Mouse (Mus musculus): ENCODE measurements around the gene Gfer. TPM values are rescaled to one million over a fixed set of nuclear protein-coding genes. Genes with fewer than 3 reads are reported as not detected.

Gene Gfer
- polyA plus RNA-seq, 1 experiment = 47.7 TPM

- TF ChIP-seq TCF12 (IDR thresholded peaks at IDR 0.05; ENCODE audit: insufficient read depth, poor library complexity, severe bottlenecking) = no peak
- no peak for TF ChIP-seq TCF3 (IDR thresholded peaks at IDR 0.05; ENCODE audit: insufficient read length, low read depth)
- no peak for TF ChIP-seq MYOD1 (IDR thresholded peaks at IDR 0.05; ENCODE audit: control insufficient read depth in 1 of 3, insufficient read length in 2 of 3, low read depth in 2 of 3)
- TF ChIP-seq MYOG (IDR thresholded peaks at IDR 0.05; ENCODE audit: control insufficient read depth in 1 of 3, insufficient read depth in 1 of 3, insufficient read length in 2 of 3, low read depth in 2 of 3) = no peak
- no peak for TF ChIP-seq CEBPB (IDR thresholded peaks at IDR 0.05; ENCODE audit: insufficient read depth, poor library complexity, severe bottlenecking)
- TF ChIP-seq MAX (IDR thresholded peaks at IDR 0.05; ENCODE audit: low read depth) = no peak
- no peak for TF ChIP-seq POLR2A (IDR thresholded peaks at IDR 0.05; ENCODE audit: insufficient read length, low read depth)
- TF ChIP-seq REST (IDR thresholded peaks at IDR 0.05; ENCODE audit: insufficient read depth, insufficient read length) = no peak
- Histone ChIP-seq H3K4me3 (no peak overlapping the region), H3K79me2 (ENCODE audit: control insufficient read depth, insufficient read depth) (no peaks in the 10 kb centered on the region), H3K36me3 (ENCODE audit: control insufficient read depth, insufficient read depth) (no peaks in the 10 kb centered on the region), H3K4me2 (ENCODE audit: low read depth) (no peak overlapping the region), H3ac (ENCODE audit: control insufficient read depth, insufficient read length) (no peak overlapping the region), H3K27me3 (ENCODE audit: control insufficient read depth, insufficient read depth, insufficient read length) (no peaks in the 10 kb centered on the region)
These were observed 8.4 kb downstream of the Gfer start for GRCm38 (mm10) chr17:24687599-24687998.

GRCm38 (mm10) chr17:24687146-24687595 lies 8.8 kb downstream of the Gfer start:
- TF ChIP-seq E2F4 (IDR thresholded peaks at IDR 0.05; ENCODE audit: insufficient read depth) (no peak), TCF3 (IDR thresholded peaks at IDR 0.05; ENCODE audit: insufficient read length, low read depth) (no peak), MAX (IDR thresholded peaks at IDR 0.05; ENCODE audit: low read depth) (no peak), REST (IDR thresholded peaks at IDR 0.05; ENCODE audit: insufficient read depth, insufficient read length) (no peak), SRF (IDR thresholded peaks at IDR 0.05; ENCODE audit: control insufficient read depth, insufficient read length, low read depth) (no peak), CEBPB (IDR thresholded peaks at IDR 0.05; ENCODE audit: insufficient read depth, poor library complexity, severe bottlenecking) (no peak), MYOG (IDR thresholded peaks at IDR 0.05; ENCODE audit: control insufficient read depth in 1 of 3, insufficient read depth in 1 of 3, insufficient read length in 2 of 3, low read depth in 2 of 3) (no peak), MYOD1 (IDR thresholded peaks at IDR 0.05; ENCODE audit: control insufficient read depth in 1 of 3, insufficient read length in 2 of 3, low read depth in 2 of 3) (no peak), USF1 (IDR thresholded peaks at IDR 0.05; ENCODE audit: low read depth) (no peak), TCF12 (IDR thresholded peaks at IDR 0.05; ENCODE audit: insufficient read depth, poor library complexity, severe bottlenecking) (no peak), POLR2AphosphoS2 (IDR thresholded peaks at IDR 0.05; ENCODE audit: insufficient read length, low read depth) (no peak), POLR2A (IDR thresholded peaks at IDR 0.05; ENCODE audit: insufficient read length, low read depth) (no peak)
- Histone ChIP-seq H3K79me2 (ENCODE audit: control insufficient read depth, insufficient read depth) (no peaks in the 10 kb centered on the region), H3K4me3 (no peak overlapping the region), H3ac (ENCODE audit: control insufficient read depth, insufficient read length) (no peak overlapping the region), H3K4me2 (ENCODE audit: low read depth) (no peak overlapping the region), H3K36me3 (ENCODE audit: control insufficient read depth, insufficient read depth) (no peaks in the 10 kb centered on the region), H3K27me3 (ENCODE audit: control insufficient read depth, insufficient read depth, insufficient read length) (no peaks in the 10 kb centered on the region)

DNA sequence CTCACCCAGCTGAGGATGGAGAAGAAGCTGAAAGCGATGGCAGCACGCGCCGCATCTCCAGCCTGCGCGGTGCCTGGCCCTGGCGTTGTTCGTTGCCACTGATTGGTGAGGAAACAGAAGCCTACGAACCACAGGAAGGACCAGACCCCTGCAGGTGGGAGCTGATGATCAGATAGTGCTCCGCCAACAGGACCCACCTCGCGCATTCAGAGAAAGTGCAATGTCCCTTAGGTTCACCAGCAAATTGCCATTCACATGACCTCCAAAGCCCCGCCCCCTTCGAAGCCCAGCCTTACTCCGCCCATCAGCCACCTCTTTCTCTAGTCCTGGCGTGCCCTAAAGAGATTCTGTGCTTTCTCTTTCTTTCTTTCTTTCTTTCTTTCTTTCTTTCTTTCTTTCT lies 9.4 kb downstream of the Gfer start:
- Histone ChIP-seq H3K4me3 (no peak overlapping the region), H3K27me3 (ENCODE audit: control insufficient read depth, insufficient read depth, insufficient read length) (no peaks in the 10 kb centered on the region), H3K4me2 (ENCODE audit: low read depth) (no peak overlapping the region)

DNA sequence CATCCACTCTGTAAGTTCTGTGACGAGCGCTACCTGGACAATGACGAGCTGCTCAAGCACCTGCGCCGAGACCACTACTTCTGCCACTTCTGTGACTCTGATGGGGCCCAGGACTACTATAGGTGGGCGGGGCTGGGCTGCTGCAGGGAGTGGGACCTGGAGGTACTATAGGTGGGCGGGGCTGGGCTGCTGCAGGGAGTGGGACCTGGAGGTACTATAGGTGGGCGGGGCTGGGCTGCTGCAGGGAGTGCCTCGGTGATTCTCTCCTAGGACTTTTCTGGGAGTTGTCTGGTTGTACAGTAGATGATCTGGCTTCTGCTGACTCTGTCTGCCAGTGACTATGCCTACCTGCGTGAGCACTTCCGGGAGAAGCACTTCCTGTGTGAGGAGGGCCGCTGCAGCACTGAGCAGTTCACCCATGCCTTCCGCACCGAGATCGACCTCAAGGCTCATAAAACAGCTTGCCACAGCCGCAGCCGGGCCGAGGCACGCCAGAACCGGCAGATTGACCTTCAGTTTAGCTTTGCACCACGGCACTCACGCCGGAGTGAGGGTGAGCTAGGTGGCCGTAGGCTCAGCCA lies 18.4 kb downstream of the Gfer start:
- Histone ChIP-seq H3ac (ENCODE audit: control insufficient read depth, insufficient read length) (no peak overlapping the region), H3K27me3 (ENCODE audit: control insufficient read depth, insufficient read depth, insufficient read length) (no peaks in the 10 kb centered on the region), H3K79me2 (ENCODE audit: control insufficient read depth, insufficient read depth) (peaks cover 35% of the 10 kb centered on the region), H3K36me3 (ENCODE audit: control insufficient read depth, insufficient read depth) (peaks cover 8% of the 10 kb centered on the region), H3K4me3 (no peak overlapping the region), H3K4me2 (ENCODE audit: low read depth) (no peak overlapping the region)
- TF ChIP-seq MYOD1 (IDR thresholded peaks at IDR 0.05; ENCODE audit: control insufficient read depth in 1 of 3, insufficient read length in 2 of 3, low read depth in 2 of 3) (no peak), TCF12 (IDR thresholded peaks at IDR 0.05; ENCODE audit: insufficient read depth, poor library complexity, severe bottlenecking) (no peak), TCF3 (IDR thresholded peaks at IDR 0.05; ENCODE audit: insufficient read length, low read depth) (no peak), USF1 (IDR thresholded peaks at IDR 0.05; ENCODE audit: low read depth) (no peak), MYOG (IDR thresholded peaks at IDR 0.05; ENCODE audit: control insufficient read depth in 1 of 3, insufficient read depth in 1 of 3, insufficient read length in 2 of 3, low read depth in 2 of 3) (no peak), CEBPB (IDR thresholded peaks at IDR 0.05; ENCODE audit: insufficient read depth, poor library complexity, severe bottlenecking) (no peak), POLR2A (IDR thresholded peaks at IDR 0.05; ENCODE audit: insufficient read length, low read depth) (no peak)

More for the DNA sequence above, 9.4 kb downstream of the Gfer start:
- Histone ChIP-seq H3ac (ENCODE audit: control insufficient read depth, insufficient read length) (no peak overlapping the region), H3K36me3 (ENCODE audit: control insufficient read depth, insufficient read depth) (peaks cover 5% of the 10 kb centered on the region), H3K79me2 (ENCODE audit: control insufficient read depth, insufficient read depth) (no peaks in the 10 kb centered on the region)
- TF ChIP-seq USF1 (IDR thresholded peaks at IDR 0.05; ENCODE audit: low read depth) (no peak), CEBPB (IDR thresholded peaks at IDR 0.05; ENCODE audit: insufficient read depth, poor library complexity, severe bottlenecking) (no peak), POLR2A (IDR thresholded peaks at IDR 0.05; ENCODE audit: insufficient read length, low read depth) (no peak), E2F4 (IDR thresholded peaks at IDR 0.05; ENCODE audit: insufficient read depth) (no peak), MYOD1 (IDR thresholded peaks at IDR 0.05; ENCODE audit: control insufficient read depth in 1 of 3, insufficient read length in 2 of 3, low read depth in 2 of 3) (no peak), MAX (IDR thresholded peaks at IDR 0.05; ENCODE audit: low read depth) (no peak), MYOG (IDR thresholded peaks at IDR 0.05; ENCODE audit: control insufficient read depth in 1 of 3, insufficient read depth in 1 of 3, insufficient read length in 2 of 3, low read depth in 2 of 3) (no peak), REST (IDR thresholded peaks at IDR 0.05; ENCODE audit: insufficient read depth, insufficient read length) (no peak), SRF (IDR thresholded peaks at IDR 0.05; ENCODE audit: control insufficient read depth, insufficient read length, low read depth) (no peak), TCF3 (IDR thresholded peaks at IDR 0.05; ENCODE audit: insufficient read length, low read depth) (no peak), POLR2AphosphoS2 (IDR thresholded peaks at IDR 0.05; ENCODE audit: insufficient read length, low read depth) (no peak), TCF12 (IDR thresholded peaks at IDR 0.05; ENCODE audit: insufficient read depth, poor library complexity, severe bottlenecking) (no peak)

Measured in myocyte (in vitro differentiated cells).